Mouse (Mus musculus): ENCODE results near the gene Tnfrsf13b. TPM values are rescaled to one million over a fixed set of nuclear protein-coding genes. Genes with fewer than 3 reads are reported as not detected.
"Not testable (repeated sequence)": the region's sequence is repeated elsewhere in the genome, so short reads cannot be mapped to it uniquely, and the experiment has no call there.

Gene Tnfrsf13b
- polyA plus RNA-seq, 1 experiment from 2014 or later: 2.2 TPM

DNA sequence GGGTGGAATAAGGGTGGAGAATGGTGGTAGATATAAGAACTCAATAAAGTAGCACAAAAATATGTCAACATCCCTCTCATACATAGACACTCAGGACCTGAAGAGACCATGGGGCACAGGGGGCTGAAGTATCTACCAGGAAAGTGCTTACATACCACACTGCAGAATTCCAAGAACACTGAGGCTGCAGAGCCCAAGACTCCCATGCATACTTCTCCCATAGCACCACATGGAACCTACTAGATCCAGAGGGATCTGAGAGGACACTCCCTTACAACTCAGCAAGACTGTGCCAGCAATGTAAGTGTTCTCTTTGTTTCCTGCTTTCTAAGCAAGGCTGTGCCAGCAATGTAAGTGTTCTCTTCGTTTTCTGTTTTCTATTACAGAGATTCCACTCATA lies 57.3 kb downstream of the Tnfrsf13b start:
- Histone ChIP-seq H3K36me3 (ENCODE audit: control insufficient read depth, insufficient read depth, low read length) (no peaks in the 10 kb centered on the region), H3K4me2 (no peak overlapping the region), H3K4me3 (ENCODE audit: low read depth, low read length) (no peak overlapping the region), H3K27me3 (ENCODE audit: control insufficient read depth, insufficient read depth, low read length) (no peaks in the 10 kb centered on the region), H3K4me1 (ENCODE audit: control insufficient read depth, insufficient read depth, low read length) (no peaks in the 10 kb centered on the region), H3K27ac (ENCODE audit: low read depth, low read length) (no peak overlapping the region), H3K9ac (ENCODE audit: low read depth, low read length) (no peak overlapping the region), H3K9me3 (replicated peaks; ENCODE audit: control insufficient read depth, low read length) (no peaks in the 10 kb centered on the region)
- ATAC-seq (replicated peaks; ENCODE audit: insufficient number of reproducible peaks, low FRiP score, low TSS enrichment): no peak
- WGBS (ENCODE audit: insufficient replicate concordance): 71% methylated on average over 1 of the region's 1 CpGs

GRCm38 (mm10) chr11:61190776-61191175 lies 64.2 kb downstream of the Tnfrsf13b start:
- H3K36me3 ChIP-seq (ENCODE audit: control insufficient read depth, insufficient read depth, low read length): no peaks in the 10 kb centered on the region
- no peak for ATAC-seq (replicated peaks; ENCODE audit: insufficient number of reproducible peaks, low FRiP score, low TSS enrichment)
- H3K4me3 ChIP-seq (ENCODE audit: low read depth, low read length): no peak overlapping the region
- no peaks in the 10 kb centered on the region for H3K4me1 ChIP-seq (ENCODE audit: control insufficient read depth, insufficient read depth, low read length)
- no peak overlapping the region for H3K9ac ChIP-seq (ENCODE audit: low read depth, low read length)
- no peaks in the 10 kb centered on the region for H3K9me3 ChIP-seq (replicated peaks; ENCODE audit: control insufficient read depth, low read length)
- no peak overlapping the region for H3K27ac ChIP-seq (ENCODE audit: low read depth, low read length)
- H3K27me3 ChIP-seq (ENCODE audit: control insufficient read depth, insufficient read depth, low read length): peaks cover 3% of the 10 kb centered on the region; the same call in 1 of the 2 replicates
- H3K4me2 ChIP-seq: no peak overlapping the region
- 88% methylated on average over 2 of the region's 2 CpGs for WGBS (ENCODE audit: insufficient replicate concordance)

DNA sequence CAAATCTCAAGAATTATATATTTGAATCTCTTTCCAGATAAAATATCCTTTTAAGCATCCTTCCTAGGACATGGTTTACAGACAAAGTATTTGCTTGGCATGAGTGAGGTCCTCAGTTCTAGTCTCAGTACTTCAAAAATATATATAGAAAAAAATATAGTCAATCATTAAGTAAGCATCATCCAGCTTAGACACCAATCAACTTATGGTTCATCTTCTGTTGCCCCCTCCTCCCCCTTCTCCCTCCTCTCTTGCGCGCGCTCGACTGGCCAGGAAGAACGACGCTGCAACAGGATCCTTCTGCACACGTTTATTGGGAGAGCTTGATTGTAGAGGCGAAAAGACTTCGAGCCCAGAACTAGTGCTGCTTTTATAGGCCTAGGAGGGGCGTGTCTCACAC lies 65.6 kb downstream of the Tnfrsf13b start:
- not testable (repeated sequence) for H3K27ac ChIP-seq (ENCODE audit: low read depth, low read length); ATAC-seq (replicated peaks; ENCODE audit: insufficient number of reproducible peaks, low FRiP score, low TSS enrichment); H3K36me3 ChIP-seq (ENCODE audit: control insufficient read depth, insufficient read depth, low read length); H3K27me3 ChIP-seq (ENCODE audit: control insufficient read depth, insufficient read depth, low read length); H3K4me1 ChIP-seq (ENCODE audit: control insufficient read depth, insufficient read depth, low read length); H3K4me2 ChIP-seq; H3K4me3 ChIP-seq (ENCODE audit: low read depth, low read length); H3K9ac ChIP-seq (ENCODE audit: low read depth, low read length); H3K9me3 ChIP-seq (replicated peaks; ENCODE audit: control insufficient read depth, low read length)
- WGBS (ENCODE audit: insufficient replicate concordance): 96% methylated on average over 7 of the region's 10 CpGs

DNA sequence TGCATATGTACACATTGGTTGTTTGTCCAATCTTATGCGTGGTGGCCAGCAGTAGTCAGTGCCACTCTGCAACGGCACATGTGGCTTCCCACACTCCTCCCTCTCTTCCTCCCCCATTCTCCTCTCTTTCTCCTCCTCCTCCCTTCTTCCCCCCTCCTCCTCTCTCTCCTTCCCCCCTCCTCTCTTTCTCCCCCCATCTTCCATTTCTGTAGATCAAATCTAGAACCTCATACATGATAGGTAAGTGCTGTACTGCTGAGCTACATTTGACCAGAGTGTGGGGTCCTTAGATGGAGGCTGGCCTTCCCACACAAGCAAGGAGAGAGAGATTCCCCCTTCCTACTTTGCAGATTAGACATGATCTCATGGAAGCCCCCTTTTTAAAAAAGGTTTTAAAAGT lies 66.2 kb downstream of the Tnfrsf13b start:
- no peak for ATAC-seq (replicated peaks; ENCODE audit: insufficient number of reproducible peaks, low FRiP score, low TSS enrichment)
- no peak overlapping the region for H3K27ac ChIP-seq (ENCODE audit: low read depth, low read length)
- no peak overlapping the region for H3K4me2 ChIP-seq
- H3K4me1 ChIP-seq (ENCODE audit: control insufficient read depth, insufficient read depth, low read length): no peaks in the 10 kb centered on the region
- 93% methylated on average over 2 of the region's 2 CpGs for WGBS (ENCODE audit: insufficient replicate concordance)
- H3K4me3 ChIP-seq (ENCODE audit: low read depth, low read length): no peak overlapping the region
- no peaks in the 10 kb centered on the region for H3K36me3 ChIP-seq (ENCODE audit: control insufficient read depth, insufficient read depth, low read length)
- no peaks in the 10 kb centered on the region for H3K9me3 ChIP-seq (replicated peaks; ENCODE audit: control insufficient read depth, low read length)
- H3K27me3 ChIP-seq (ENCODE audit: control insufficient read depth, insufficient read depth, low read length): peaks cover 3% of the 10 kb centered on the region; the same call in 1 of the 2 replicates
- H3K9ac ChIP-seq (ENCODE audit: low read depth, low read length): no peak overlapping the region

GRCm38 (mm10) chr11:61193392-61193791 lies 66.8 kb downstream of the Tnfrsf13b start:
- H3K27ac ChIP-seq (ENCODE audit: low read depth, low read length): no peak overlapping the region
- no peaks in the 10 kb centered on the region for H3K36me3 ChIP-seq (ENCODE audit: control insufficient read depth, insufficient read depth, low read length)
- H3K27me3 ChIP-seq (ENCODE audit: control insufficient read depth, insufficient read depth, low read length): peaks cover 3% of the 10 kb centered on the region; the same call in 1 of the 2 replicates
- no peak overlapping the region for H3K9ac ChIP-seq (ENCODE audit: low read depth, low read length)
- no peaks in the 10 kb centered on the region for H3K9me3 ChIP-seq (replicated peaks; ENCODE audit: control insufficient read depth, low read length)
- no peaks in the 10 kb centered on the region for H3K4me1 ChIP-seq (ENCODE audit: control insufficient read depth, insufficient read depth, low read length)
- no peak for ATAC-seq (replicated peaks; ENCODE audit: insufficient number of reproducible peaks, low FRiP score, low TSS enrichment)
- H3K4me2 ChIP-seq: no peak overlapping the region
- WGBS (ENCODE audit: insufficient replicate concordance): 8% methylated on average over 9 of the region's 9 CpGs
- no peak overlapping the region for H3K4me3 ChIP-seq (ENCODE audit: low read depth, low read length)

DNA sequence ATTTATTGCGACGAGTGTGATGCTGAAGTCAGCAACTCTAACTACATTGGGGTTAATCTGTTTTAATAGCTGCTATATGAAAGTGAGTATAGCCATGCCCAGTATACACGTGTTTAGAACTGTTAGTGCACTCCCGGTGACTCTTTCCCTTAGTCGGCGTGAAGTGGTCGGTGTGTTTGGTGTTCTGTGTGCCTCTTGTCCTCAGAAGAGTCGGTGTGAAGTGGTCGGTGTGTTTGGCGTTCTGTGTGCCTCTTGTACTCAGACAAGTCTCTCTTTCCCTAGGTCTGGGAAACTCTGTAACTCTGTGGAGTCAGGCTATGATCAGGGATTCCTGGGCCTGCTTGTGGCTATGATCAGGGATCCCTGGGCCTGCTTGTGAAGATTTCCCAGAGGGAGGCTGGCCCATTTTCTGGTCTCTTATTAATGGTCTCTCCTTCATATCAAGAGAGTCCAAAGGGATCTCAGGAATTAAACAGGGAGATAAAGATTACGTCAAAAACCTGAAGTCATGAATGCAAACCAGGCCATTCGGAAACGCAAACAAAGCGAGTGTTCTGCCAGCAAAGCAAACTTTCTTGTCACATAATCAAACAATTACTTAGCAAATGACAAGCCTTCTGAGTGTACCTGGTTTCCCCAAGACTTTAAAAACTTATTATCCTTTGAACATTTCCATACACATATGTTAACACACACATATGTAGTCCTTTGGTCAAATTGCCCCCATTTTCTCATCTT lies 70.2 kb downstream of the Tnfrsf13b start:
- H3K4me2 ChIP-seq: no peak overlapping the region
- H3K4me3 ChIP-seq (ENCODE audit: low read depth, low read length): no peak overlapping the region
- no peaks in the 10 kb centered on the region for H3K36me3 ChIP-seq (ENCODE audit: control insufficient read depth, insufficient read depth, low read length)
- H3K4me1 ChIP-seq (ENCODE audit: control insufficient read depth, insufficient read depth, low read length): no peaks in the 10 kb centered on the region
- whole genome bisulfite sequencing (ENCODE audit: insufficient replicate concordance): 77% methylated on average over 14 of the region's 14 CpGs
- no peak overlapping the region for H3K9ac ChIP-seq (ENCODE audit: low read depth, low read length)
- H3K27ac ChIP-seq (ENCODE audit: low read depth, low read length): no peak overlapping the region
- ATAC-seq (replicated peaks; ENCODE audit: insufficient number of reproducible peaks, low FRiP score, low TSS enrichment): no peak
- no peaks in the 10 kb centered on the region for H3K9me3 ChIP-seq (replicated peaks; ENCODE audit: control insufficient read depth, low read length)
- H3K27me3 ChIP-seq (ENCODE audit: control insufficient read depth, insufficient read depth, low read length): peaks cover 3% of the 10 kb centered on the region; the same call in 1 of the 2 replicates

GRCm38 (mm10) chr11:61197935-61198334 lies 71.4 kb downstream of the Tnfrsf13b start:
- no peaks in the 10 kb centered on the region for H3K9me3 ChIP-seq (replicated peaks; ENCODE audit: control insufficient read depth, low read length)
- no peaks in the 10 kb centered on the region for H3K36me3 ChIP-seq (ENCODE audit: control insufficient read depth, insufficient read depth, low read length)
- no peak overlapping the region for H3K9ac ChIP-seq (ENCODE audit: low read depth, low read length)
- H3K27me3 ChIP-seq (ENCODE audit: control insufficient read depth, insufficient read depth, low read length): peaks cover 3% of the 10 kb centered on the region; the same call in 1 of the 2 replicates
- H3K4me2 ChIP-seq: no peak overlapping the region
- no peaks in the 10 kb centered on the region for H3K4me1 ChIP-seq (ENCODE audit: control insufficient read depth, insufficient read depth, low read length)
- no peak overlapping the region for H3K27ac ChIP-seq (ENCODE audit: low read depth, low read length)
- no peak overlapping the region for H3K4me3 ChIP-seq (ENCODE audit: low read depth, low read length)
- no peak for ATAC-seq (replicated peaks; ENCODE audit: insufficient number of reproducible peaks, low FRiP score, low TSS enrichment)

Other genes starting within 250 kb of the Tnfrsf13b start
- gene Tmem11, start 247.5 kb upstream of the Tnfrsf13b start, polyA plus RNA-seq (2014; fragmentation: Nextera tagmentation; extraction: Ambion mirVana): 68.1 and 68.4 TPM in 2 replicates
- 20.2 and 23.9 TPM in 2 replicates for gene Natd1, start 212.0 kb upstream of the Tnfrsf13b start, polyA plus RNA-seq (2014; fragmentation: Nextera tagmentation; extraction: Ambion mirVana)
- gene Map2k3, start 194.7 kb upstream of the Tnfrsf13b start, polyA plus RNA-seq (2014; fragmentation: Nextera tagmentation; extraction: Ambion mirVana): 74.6 and 77.9 TPM in 2 replicates
- 1.5 and 2.0 TPM in 2 replicates for gene Kcnj12, start 104.2 kb upstream of the Tnfrsf13b start, polyA plus RNA-seq (2014; fragmentation: Nextera tagmentation; extraction: Ambion mirVana)
- gene Usp22, start 48.3 kb downstream of the Tnfrsf13b start, polyA plus RNA-seq (2014; fragmentation: Nextera tagmentation; extraction: Ambion mirVana): 95.0 and 111 TPM in 2 replicates
- not detected in 2 replicates for gene Aldh3a1, start 80.8 kb downstream of the Tnfrsf13b start, polyA plus RNA-seq (2014; fragmentation: Nextera tagmentation; extraction: Ambion mirVana)
- 26.1 and 33.5 TPM in 2 replicates for gene Aldh3a2, start 140.7 kb downstream of the Tnfrsf13b start, polyA plus RNA-seq (2014; fragmentation: Nextera tagmentation; extraction: Ambion mirVana)
- 0.19 TPM in 1 of 2 replicates, not detected in the other for gene Slc47a2, start 216.1 kb downstream of the Tnfrsf13b start, polyA plus RNA-seq (2014; fragmentation: Nextera tagmentation; extraction: Ambion mirVana)

Measured in heart, embryonic 11.5 days (tissue).